8 mouse cellular contexts compared by ENCODE assay signal in the genomic region with DNA sequence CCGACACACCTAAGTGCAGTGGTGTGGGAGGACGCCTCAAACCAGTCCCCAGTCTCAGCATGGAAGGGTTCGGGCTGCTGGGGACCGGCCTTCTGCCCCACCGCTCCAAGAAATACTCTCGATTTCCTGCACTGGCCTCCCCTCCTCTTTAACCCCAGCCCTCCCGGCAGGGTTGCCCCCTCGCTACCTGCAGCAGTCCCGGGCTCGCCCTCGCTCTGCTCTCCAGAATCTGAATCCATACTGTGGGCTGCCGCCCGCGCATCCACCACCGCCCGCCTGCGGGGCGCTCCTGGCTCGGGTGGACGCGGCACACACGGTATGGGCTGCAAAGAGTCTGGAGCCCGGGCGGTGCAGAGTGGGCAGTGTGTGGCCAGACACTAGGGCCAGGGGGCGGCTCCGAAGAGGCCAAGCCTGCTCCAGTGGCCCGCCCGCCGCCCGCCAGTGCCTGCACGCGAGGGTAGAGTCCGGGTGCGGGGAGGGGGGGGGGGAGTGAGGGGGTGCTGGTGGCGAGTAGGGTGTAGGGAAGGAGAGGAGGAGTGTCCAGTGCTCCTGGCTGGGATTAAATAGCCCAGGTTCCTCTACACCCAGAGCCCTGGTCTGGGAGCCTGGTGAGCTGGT. TPM values are rescaled to one million over a fixed set of nuclear protein-coding genes. Genes with fewer than 3 reads are reported as not detected.
DNase-seq lines count a peak whose midpoint lies in the region; ATAC-seq and TF ChIP-seq lines count a peak whose summit lies in the region.

TSS of gene Tnfaip8l3 (minus strand) at position 357 of the 618 bp plus-strand sequence.

- H3K4me2 ChIP-seq in kidney, embryonic 14.5 days (replicated peaks; ENCODE audit: low read depth, low read length) = peak within 1 kb of the TSS; percentile 95
- peak within 1 kb of the TSS; percentile 63 for H3K4me2 ChIP-seq in liver, embryonic 15.5 days
- peak within 1 kb of the TSS; percentile 98 for H3K4me2 ChIP-seq in neural tube, embryonic 11.5 days (ENCODE audit: low read depth)

- peak within 1 kb of the TSS; percentile 57 for H3K9ac ChIP-seq in kidney, embryonic 14.5 days (ENCODE audit: low read depth, low read length)
- H3K9ac ChIP-seq in liver, embryonic 15.5 days = no peak within 1 kb of the TSS
- peak within 1 kb of the TSS; percentile 52 for H3K9ac ChIP-seq in neural tube, embryonic 11.5 days (ENCODE audit: low read length)

- TF ChIP-seq POLR2A in cortical plate, adult 2 months (IDR thresholded peaks at IDR 0.05; ENCODE audit: extremely low read depth, insufficient read depth, low read length) = no peak

- H3K4me3 ChIP-seq in erythroblast, embryonic 14.5 days (replicated peaks) = peak within 1 kb of the TSS; percentile 33
- peak within 1 kb of the TSS; percentile 36 for H3K4me3 ChIP-seq in cortical plate, adult 2 months (ENCODE audit: insufficient read depth, low read length)
- peak within 1 kb of the TSS; percentile 60 for H3K4me3 ChIP-seq in heart, embryonic 10.5 days
- peak within 1 kb of the TSS; percentile 54 for H3K4me3 ChIP-seq in kidney, embryonic 14.5 days (ENCODE audit: low read length)
- H3K4me3 ChIP-seq in liver, embryonic 15.5 days (replicated peaks) = peak within 1 kb of the TSS; percentile 48
- H3K4me3 ChIP-seq in neural tube, embryonic 11.5 days (ENCODE audit: low read depth, low read length) = peak within 1 kb of the TSS; percentile 48

- peak within 1 kb of the TSS; percentile 47; the same call in 1 of the 2 replicates for H3K27ac ChIP-seq in cortical plate, adult 2 months (ENCODE audit: insufficient read depth, low read length)
- peak within 1 kb of the TSS; percentile 8; the same call in 1 of the 2 replicates for H3K27ac ChIP-seq in heart, embryonic 10.5 days
- no peak within 1 kb of the TSS for H3K27ac ChIP-seq in kidney, embryonic 14.5 days (ENCODE audit: low read depth, low read length)
- H3K27ac ChIP-seq in liver, embryonic 15.5 days (replicated peaks) = no peak within 1 kb of the TSS
- H3K27ac ChIP-seq in neural tube, embryonic 11.5 days (ENCODE audit: low read depth, low read length) = no peak within 1 kb of the TSS

- no peaks in the 10 kb centered on the region for H3K4me1 ChIP-seq in erythroblast, embryonic 14.5 days (ENCODE audit: control insufficient read depth)
- no peaks in the 10 kb centered on the region; the same call in 1 of the 2 replicates for H3K4me1 ChIP-seq in cortical plate, adult 2 months (ENCODE audit: control insufficient read depth, insufficient read depth, low read length)
- H3K4me1 ChIP-seq in heart, embryonic 10.5 days = peaks cover 13% of the 10 kb centered on the region
- H3K4me1 ChIP-seq in kidney, embryonic 14.5 days (ENCODE audit: control insufficient read depth, insufficient read depth, low read length) = 0 out of 2 replicates have a peak, but pooled peaks cover 3% of the 10 kb centered on the region
- H3K4me1 ChIP-seq in liver, embryonic 15.5 days (replicated peaks) = 0 out of 2 replicates have a peak, but pooled peaks cover 4% of the 10 kb centered on the region
- no peaks in the 10 kb centered on the region for H3K4me1 ChIP-seq in neural tube, embryonic 11.5 days (ENCODE audit: control insufficient read depth, insufficient read depth, low read length)

- H3K27me3 ChIP-seq in erythroblast, embryonic 14.5 days (ENCODE audit: control insufficient read depth) = peaks cover 27% of the 10 kb centered on the region
- H3K27me3 ChIP-seq in heart, embryonic 10.5 days (ENCODE audit: insufficient read depth, poor library complexity, severe bottlenecking) = peaks cover 28% of the 10 kb centered on the region
- peaks cover 13% of the 10 kb centered on the region for H3K27me3 ChIP-seq in kidney, embryonic 14.5 days (ENCODE audit: control insufficient read depth, insufficient read depth, low read length)
- peaks cover 34% of the 10 kb centered on the region for H3K27me3 ChIP-seq in liver, embryonic 15.5 days
- H3K27me3 ChIP-seq in neural tube, embryonic 11.5 days (ENCODE audit: control insufficient read depth, insufficient read depth, low read length) = peaks cover 8% of the 10 kb centered on the region

- WGBS in heart, embryonic 10.5 days = 0% methylated on average over 35 of the region's 35 CpGs
- under 1% methylated on average over 34 of the region's 35 CpGs for WGBS in kidney, embryonic 14.5 days
- WGBS in liver, embryonic 15.5 days (ENCODE audit: insufficient replicate concordance) = 1% methylated on average over 34 of the region's 35 CpGs
- under 1% methylated on average over 34 of the region's 35 CpGs for WGBS in neural tube, embryonic 11.5 days

- TF ChIP-seq CTCF in cortical plate, adult 2 months (IDR thresholded peaks at IDR 0.05; ENCODE audit: extremely low read depth, insufficient read depth, low read length) = no peak

- no peak for DNase-seq in heart, embryonic 10.5 days (ENCODE audit: low spot score)
- DNase-seq in neural tube, embryonic 11.5 days (ENCODE audit: low spot score) = peak; percentile 48
- no peak for DNase-seq in thymus, postnatal 10 days (ENCODE audit: low spot score in 2 of 2)

- no peak for ATAC-seq in erythroblast, adult 5-6 weeks (replicated peaks; ENCODE audit: low FRiP score, poor library complexity, severe bottlenecking)
- ATAC-seq in kidney, embryonic 14.5 days (ENCODE audit: low FRiP score, low TSS enrichment) = peak; percentile 94
- peak; percentile 69 for ATAC-seq in liver, embryonic 15.5 days (ENCODE audit: insufficient read depth)
- peak; percentile 81 for ATAC-seq in neural tube, embryonic 11.5 days (ENCODE audit: insufficient read depth, low FRiP score, low TSS enrichment)

- H3K36me3 ChIP-seq in erythroblast, embryonic 14.5 days (ENCODE audit: control insufficient read depth) = no peaks in the 10 kb centered on the region
- H3K36me3 ChIP-seq in heart, embryonic 10.5 days = no peaks in the 10 kb centered on the region
- H3K36me3 ChIP-seq in kidney, embryonic 14.5 days (ENCODE audit: control insufficient read depth, insufficient read depth, low read length) = no peaks in the 10 kb centered on the region
- no peaks in the 10 kb centered on the region for H3K36me3 ChIP-seq in liver, embryonic 15.5 days (replicated peaks)
- no peaks in the 10 kb centered on the region for H3K36me3 ChIP-seq in neural tube, embryonic 11.5 days (ENCODE audit: control insufficient read depth, insufficient read depth, low read length)

- no peaks in the 10 kb centered on the region for H3K9me3 ChIP-seq in erythroblast, embryonic 14.5 days (ENCODE audit: control insufficient read depth, low read length)
- H3K9me3 ChIP-seq in heart, embryonic 10.5 days = no peaks in the 10 kb centered on the region
- no peaks in the 10 kb centered on the region for H3K9me3 ChIP-seq in kidney, embryonic 14.5 days (ENCODE audit: control insufficient read depth, low read length)
- H3K9me3 ChIP-seq in liver, embryonic 15.5 days (replicated peaks) = no peaks in the 10 kb centered on the region
- no peaks in the 10 kb centered on the region for H3K9me3 ChIP-seq in neural tube, embryonic 11.5 days (ENCODE audit: control insufficient read depth, low read length)

RNA-seq across cellular contexts. Expression of gene Tnfaip8l3, which starts in this region (rescaled TPM):
- not detected in 2 replicates for polyA plus RNA-seq in erythroblast, embryonic 14.5 days (2012)
- total RNA-seq in erythroblast, adult 5-6 weeks (2015; ENCODE audit: low replicate concordance) = not detected in 2 replicates
- not detected in 2 replicates for total RNA-seq in erythroblast, adult 5-6 weeks (2017; ENCODE audit: low replicate concordance)
- 3.6 and 3.7 TPM in 2 replicates for polyA plus RNA-seq in cortical plate, adult 2 months (2012; rRNA removed)
- 0.03 and 0.05 TPM in 2 replicates for polyA plus RNA-seq in heart, embryonic 10.5 days (2016; fragmentation: Nextera tagmentation; extraction: Ambion mirVana)
- polyA plus RNA-seq in kidney, embryonic 14.5 days (2014; fragmentation: Nextera tagmentation; extraction: Ambion mirVana) = 0.19 and 0.31 TPM in 2 replicates
- polyA plus RNA-seq in liver, embryonic 15.5 days (2015; fragmentation: Nextera tagmentation; extraction: Ambion mirVana) = 0.17 and 0.22 TPM in 2 replicates
- polyA plus RNA-seq in neural tube, embryonic 11.5 days (2014; fragmentation: Nextera tagmentation; extraction: Ambion mirVana) = 0.05 and 0.14 TPM in 2 replicates

Comparison
In these comparisons a context has a peak if more than half of its experiments do, and no peak if none do; other contexts are left out.
1. Peak in ATAC-seq, H3K4me3 ChIP-seq, H3K9ac ChIP-seq and H3K4me2 ChIP-seq in kidney, embryonic 14.5 days; RNA of the gene not detected or under 1 TPM.
2. Peak in ATAC-seq, H3K4me3 ChIP-seq and H3K4me2 ChIP-seq in liver, embryonic 15.5 days; RNA of the gene not detected or under 1 TPM.
3. Peak in DNase-seq, ATAC-seq, H3K4me3 ChIP-seq, H3K9ac ChIP-seq and H3K4me2 ChIP-seq in neural tube, embryonic 11.5 days; RNA of the gene not detected or under 1 TPM.
4. H3K27ac ChIP-seq: peak in cortical plate, adult 2 months (single experiment) and heart, embryonic 10.5 days (single experiment); none in kidney, embryonic 14.5 days (single experiment), liver, embryonic 15.5 days (single experiment) and neural tube, embryonic 11.5 days (single experiment).
5. Peak in every context shown above with its lines, with median percentiles within 50 percentile points of each other: H3K4me3 ChIP-seq and H3K4me2 ChIP-seq.